Mouse (Mus musculus) midbrain, embryonic 15.5 days (tissue): ENCODE results near the gene Vps13d. TPM values are rescaled to one million over a fixed set of nuclear protein-coding genes. Genes with fewer than 3 reads are reported as not detected.

Experiments
- ATAC-seq: fragments of 200-750 bp; cut with Nextera tagmentation; replicated peaks from 2 replicates; pipeline ENCODE4 v1.8.0; 2017; ENCODE audit warnings: moderate TSS enrichment
- H3K27ac ChIP-seq: fragments of 300-500 bp; sonication (generic); 2 replicates; pipeline ENCODE4 v1.5.1; 2015; ENCODE audit warnings: mild to moderate bottlenecking, inconsistent platforms
- H3K27me3 ChIP-seq: fragments of 300-500 bp; sonication (generic); replicated peaks from 2 replicates; pipeline ENCODE4 v1.6.1; 2015; ENCODE audit warnings: inconsistent platforms
- H3K36me3 ChIP-seq: fragments of 300-500 bp; sonication (generic); replicated peaks from 2 replicates; pipeline ENCODE4 v1.6.1; 2015; ENCODE audit warnings: inconsistent platforms
- H3K4me1 ChIP-seq: fragments of 300-500 bp; sonication (generic); 2 replicates; pipeline ENCODE4 v1.6.1; 2015; ENCODE audit warnings: inconsistent platforms
- H3K4me2 ChIP-seq: fragments of 300-500 bp; sonication (generic); 2 replicates; pipeline ENCODE4 v1.6.1; 2015; ENCODE audit warnings: inconsistent platforms, mild to moderate bottlenecking, moderate library complexity
- H3K4me3 ChIP-seq: fragments of 300-500 bp; sonication (generic); 2 replicates; pipeline ENCODE4 v1.5.1; 2015; ENCODE audit warnings: mild to moderate bottlenecking, inconsistent platforms
- H3K9ac ChIP-seq: fragments of 300-500 bp; sonication (generic); 2 replicates; pipeline ENCODE4 v1.6.1; 2015; ENCODE audit warnings: mild to moderate bottlenecking, inconsistent platforms
- H3K9me3 ChIP-seq: fragments of 300-500 bp; sonication (generic); 2 replicates; pipeline ENCODE4 v1.6.1; 2016; ENCODE audit warnings: inconsistent platforms
- WGBS: fragments of 180-500 bp; shearing (Covaris S2); methylation state at CpG from one replicate; pipeline ENCODE4 v1.1.7; 2015; ENCODE audit warnings: mixed read lengths; 5-methylcytosine and 5-hydroxymethylcytosine counted together
- polyA plus RNA-seq: library from polyadenylated mRNA; unstranded; fragments of >200 nt; fragmentation: Nextera tagmentation; extraction: Ambion mirVana; gene quantifications from 2 replicates; pipeline ENCODE4 v1.2.1, GENCODE M21; 2015

Vps13d gene
- polyA plus RNA-seq, 1 experiment from 2014 or later: 9.6 TPM

DNA sequence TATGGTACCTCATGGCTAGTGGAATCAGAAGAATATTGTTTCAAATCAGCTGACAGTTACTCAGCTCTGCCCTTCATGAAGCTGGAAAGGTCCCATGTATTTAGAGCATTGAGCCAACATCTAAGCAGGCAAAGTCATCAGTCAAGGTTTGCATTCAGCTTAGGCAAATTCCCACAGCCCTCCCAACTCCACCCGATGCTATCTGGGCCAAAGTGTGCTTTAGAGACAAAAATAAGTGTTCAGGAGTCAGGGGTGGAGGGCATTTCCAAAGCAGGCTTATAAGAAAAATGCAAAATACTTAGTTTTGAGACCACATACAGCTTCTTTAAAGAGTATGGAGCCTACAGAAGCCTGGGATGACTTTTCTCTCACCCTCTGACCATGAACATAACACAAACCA is 95.5 kb downstream of the Vps13d start:
- no peak for ATAC-seq
- H3K9me3 ChIP-seq: no peaks in the 10 kb centered on the region
- no peak overlapping the region for H3K9ac ChIP-seq
- peaks cover 34% of the 10 kb centered on the region for H3K36me3 ChIP-seq
- H3K4me3 ChIP-seq: no peak overlapping the region
- H3K27ac ChIP-seq: no peak overlapping the region
- no peaks in the 10 kb centered on the region for H3K4me1 ChIP-seq
- H3K27me3 ChIP-seq: no peaks in the 10 kb centered on the region
- WGBS: 82% methylated on average over 1 of the region's 1 CpGs
- no peak overlapping the region for H3K4me2 ChIP-seq

DNA sequence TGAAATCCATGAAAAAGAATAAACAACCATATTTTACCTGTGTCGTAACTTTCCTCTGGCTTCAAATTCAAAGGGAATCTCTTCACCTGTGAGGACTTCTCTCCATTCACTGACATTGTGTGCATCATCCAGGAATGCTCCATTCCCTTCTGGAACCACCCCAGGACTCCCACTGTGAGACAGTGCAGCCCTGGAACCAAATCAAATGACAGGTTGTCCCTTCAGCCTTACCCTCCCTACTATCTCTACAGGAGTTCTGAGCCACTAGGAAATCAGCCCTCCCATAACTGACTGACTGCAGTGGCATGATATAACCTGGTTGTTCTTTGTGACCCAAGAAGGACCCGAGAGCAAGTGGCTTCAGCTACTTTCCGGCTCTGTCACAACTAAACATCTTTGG is 96.8 kb downstream of the Vps13d start:
- H3K27me3 ChIP-seq: no peaks in the 10 kb centered on the region
- no peak overlapping the region for H3K9ac ChIP-seq
- no peaks in the 10 kb centered on the region for H3K9me3 ChIP-seq
- H3K27ac ChIP-seq: no peak overlapping the region
- no peak for ATAC-seq
- H3K4me3 ChIP-seq: no peak overlapping the region
- 92% methylated on average over 3 of the region's 3 CpGs for WGBS
- H3K36me3 ChIP-seq: peaks cover 40% of the 10 kb centered on the region
- H3K4me2 ChIP-seq: no peak overlapping the region
- no peaks in the 10 kb centered on the region for H3K4me1 ChIP-seq

DNA sequence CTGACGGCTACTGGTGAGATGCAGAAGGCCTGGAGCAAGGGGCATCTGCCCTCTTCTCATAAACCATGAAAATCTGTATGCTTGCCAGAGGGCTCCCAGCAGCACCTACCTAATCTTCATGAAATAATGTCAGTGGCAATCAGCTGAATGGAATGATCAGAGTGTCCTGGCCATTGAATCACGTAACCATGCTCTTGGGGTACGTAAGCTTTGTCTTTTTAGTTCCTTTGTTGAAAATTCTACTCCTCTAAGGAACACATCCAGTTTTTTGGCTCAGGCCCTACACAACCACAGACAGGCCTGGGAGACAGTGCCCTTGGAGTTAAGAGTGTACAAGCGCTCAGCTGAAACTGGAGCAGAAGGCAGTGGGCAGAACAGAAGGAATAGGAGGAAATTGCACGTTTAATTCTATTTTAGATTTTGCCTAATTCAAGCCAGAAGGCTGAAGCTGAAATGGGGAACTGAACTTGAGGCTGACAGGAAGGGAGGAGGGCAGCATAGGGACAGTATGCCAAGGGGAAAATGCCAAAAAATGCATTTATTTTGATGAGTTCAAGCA is 98.2 kb downstream of the Vps13d start:
- no peak for ATAC-seq
- Histone ChIP-seq H3K27me3 (no peaks in the 10 kb centered on the region), H3K4me3 (no peak overlapping the region), H3K4me2 (no peak overlapping the region), H3K9me3 (no peaks in the 10 kb centered on the region), H3K9ac (no peak overlapping the region), H3K27ac (no peak overlapping the region), H3K4me1 (no peaks in the 10 kb centered on the region), H3K36me3 (peaks cover 44% of the 10 kb centered on the region)
- WGBS: 75% methylated on average over 5 of the region's 5 CpGs

DNA sequence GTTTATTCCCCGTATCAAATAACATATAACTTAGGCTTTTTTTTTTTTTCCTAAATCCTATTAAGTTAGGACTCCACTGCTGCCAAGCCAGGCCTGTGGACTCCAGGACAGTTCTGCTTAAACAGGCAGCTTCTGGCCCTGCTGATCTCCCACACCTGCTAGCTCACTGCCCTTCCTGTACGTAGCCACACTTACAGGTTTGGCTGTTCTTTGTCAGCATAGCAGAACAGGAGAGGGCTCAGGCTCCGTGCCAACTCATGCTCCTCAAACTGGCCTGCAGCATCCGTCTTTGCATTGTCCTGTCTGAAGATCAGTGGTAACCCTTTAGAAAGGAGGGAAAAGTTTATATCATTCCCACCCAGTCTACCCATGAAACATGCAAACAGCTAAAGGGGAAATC is 108.3 kb downstream of the Vps13d start:
- Histone ChIP-seq H3K4me3 (no peak overlapping the region), H3K9ac (no peak overlapping the region), H3K4me1 (no peaks in the 10 kb centered on the region), H3K27ac (no peak overlapping the region), H3K36me3 (peaks cover 46% of the 10 kb centered on the region), H3K9me3 (no peaks in the 10 kb centered on the region), H3K4me2 (no peak overlapping the region), H3K27me3 (no peaks in the 10 kb centered on the region)
- no peak for ATAC-seq
- 84% methylated on average over 4 of the region's 4 CpGs for WGBS

- WGBS: 88% methylated on average over 2 of the region's 2 CpGs
- no peak overlapping the region for H3K4me2 ChIP-seq
- no peak for ATAC-seq
- H3K36me3 ChIP-seq: peaks cover 41% of the 10 kb centered on the region
- no peak overlapping the region for H3K4me3 ChIP-seq
- no peaks in the 10 kb centered on the region for H3K9me3 ChIP-seq
- H3K27me3 ChIP-seq: no peaks in the 10 kb centered on the region
- no peaks in the 10 kb centered on the region for H3K4me1 ChIP-seq
- no peak overlapping the region for H3K9ac ChIP-seq
- no peak overlapping the region for H3K27ac ChIP-seq
These were observed 115.5 kb downstream of the Vps13d start for GRCm38 (mm10) chr4:145079324-145079723.

- H3K9ac ChIP-seq: no peak overlapping the region
- no peak for ATAC-seq
- no peak overlapping the region for H3K4me2 ChIP-seq
- no peak overlapping the region for H3K27ac ChIP-seq
- peaks cover 57% of the 10 kb centered on the region for H3K36me3 ChIP-seq
- no peaks in the 10 kb centered on the region for H3K27me3 ChIP-seq
- 91% methylated on average over 2 of the region's 2 CpGs for WGBS
- no peak overlapping the region for H3K4me3 ChIP-seq
- H3K9me3 ChIP-seq: no peaks in the 10 kb centered on the region
- no peaks in the 10 kb centered on the region for H3K4me1 ChIP-seq
These were observed 120.5 kb downstream of the Vps13d start for GRCm38 (mm10) chr4:145074276-145074675.

DNA sequence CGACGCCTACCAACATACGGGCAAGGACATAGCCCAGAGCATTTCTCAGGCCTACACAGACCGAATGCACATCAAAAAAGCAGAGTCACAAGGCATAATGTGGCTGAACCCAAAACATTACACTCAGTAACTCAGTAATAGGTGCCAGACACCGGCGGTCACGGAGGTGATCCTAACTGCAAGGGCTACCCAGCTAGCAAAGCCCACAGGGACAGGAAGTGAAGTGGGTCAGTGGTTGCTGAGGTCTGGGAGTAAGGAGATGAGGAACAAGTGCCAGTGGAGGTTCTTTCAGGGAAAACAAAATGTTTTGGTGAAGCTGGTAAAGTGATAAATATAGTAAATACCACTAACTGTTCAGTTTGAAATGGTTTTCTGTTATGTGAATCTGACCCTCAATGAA is 121.1 kb downstream of the Vps13d start:
- no peak overlapping the region for H3K9ac ChIP-seq
- no peak overlapping the region for H3K4me3 ChIP-seq
- ATAC-seq: no peak
- no peaks in the 10 kb centered on the region for H3K27me3 ChIP-seq
- no peak overlapping the region for H3K4me2 ChIP-seq
- H3K4me1 ChIP-seq: no peaks in the 10 kb centered on the region
- WGBS: 92% methylated on average over 7 of the region's 7 CpGs
- H3K9me3 ChIP-seq: no peaks in the 10 kb centered on the region
- H3K27ac ChIP-seq: no peak overlapping the region
- H3K36me3 ChIP-seq: peaks cover 56% of the 10 kb centered on the region

- Histone ChIP-seq H3K9me3 (no peaks in the 10 kb centered on the region), H3K4me3 (no peak overlapping the region), H3K27ac (no peak overlapping the region), H3K27me3 (no peaks in the 10 kb centered on the region), H3K9ac (no peak overlapping the region), H3K4me2 (no peak overlapping the region), H3K36me3 (peaks cover 50% of the 10 kb centered on the region), H3K4me1 (no peaks in the 10 kb centered on the region)
- WGBS: 92% methylated on average over 7 of the region's 7 CpGs
- ATAC-seq: no peak
These were observed 122.9 kb downstream of the Vps13d start for GRCm38 (mm10) chr4:145071942-145072341.

- Histone ChIP-seq H3K4me3 (no peak overlapping the region), H3K27ac (peak overlapping the region; percentile 53; the same call in 1 of the 2 replicates), H3K4me2 (no peak overlapping the region), H3K4me1 (no peaks in the 10 kb centered on the region), H3K27me3 (no peaks in the 10 kb centered on the region), H3K9ac (no peak overlapping the region), H3K9me3 (no peaks in the 10 kb centered on the region), H3K36me3 (peaks cover 61% of the 10 kb centered on the region)
- 14% methylated on average over 6 of the region's 6 CpGs for WGBS
- peak; percentile 84 for ATAC-seq
These were observed 127.7 kb downstream of the Vps13d start for GRCm38 (mm10) chr4:145067019-145067680.

DNA sequence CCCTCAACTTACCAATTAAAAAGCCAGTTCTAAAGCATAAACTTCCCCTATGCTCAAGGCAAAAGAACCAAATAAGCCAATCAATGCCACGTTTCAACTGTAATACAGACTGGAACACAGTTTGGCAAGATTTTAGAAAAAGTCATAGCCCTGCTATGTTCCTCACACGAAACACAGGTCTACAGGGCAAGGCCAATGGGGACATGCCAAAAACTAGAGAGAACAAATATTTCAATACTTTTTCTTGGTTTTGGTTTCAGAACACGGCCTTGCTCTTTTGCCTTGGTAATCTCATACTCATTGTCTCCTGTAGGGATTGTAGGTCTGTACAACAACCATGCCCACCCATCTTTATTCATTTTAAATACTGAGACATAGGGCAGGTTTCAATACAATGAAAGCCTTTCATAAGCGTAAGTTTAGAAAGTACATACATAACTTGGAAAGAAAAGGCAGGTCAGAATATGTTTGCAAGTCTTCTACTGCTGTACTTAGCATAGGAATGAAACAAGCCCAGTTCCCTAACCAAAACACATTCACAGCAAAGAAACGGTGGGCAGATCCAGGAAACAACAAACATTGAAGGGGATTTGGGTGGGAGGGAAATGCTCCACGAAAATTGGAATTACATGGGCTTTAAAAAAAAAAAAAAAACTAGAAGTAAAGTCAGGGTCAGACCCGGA is 128.3 kb downstream of the Vps13d start:
- Histone ChIP-seq H3K27ac (no peak overlapping the region), H3K4me3 (no peak overlapping the region), H3K36me3 (peaks cover 61% of the 10 kb centered on the region), H3K4me2 (no peak overlapping the region), H3K27me3 (no peaks in the 10 kb centered on the region), H3K9ac (no peak overlapping the region), H3K4me1 (no peaks in the 10 kb centered on the region), H3K9me3 (no peaks in the 10 kb centered on the region)
- ATAC-seq: no peak
- 38% methylated on average over 7 of the region's 7 CpGs for WGBS

DNA sequence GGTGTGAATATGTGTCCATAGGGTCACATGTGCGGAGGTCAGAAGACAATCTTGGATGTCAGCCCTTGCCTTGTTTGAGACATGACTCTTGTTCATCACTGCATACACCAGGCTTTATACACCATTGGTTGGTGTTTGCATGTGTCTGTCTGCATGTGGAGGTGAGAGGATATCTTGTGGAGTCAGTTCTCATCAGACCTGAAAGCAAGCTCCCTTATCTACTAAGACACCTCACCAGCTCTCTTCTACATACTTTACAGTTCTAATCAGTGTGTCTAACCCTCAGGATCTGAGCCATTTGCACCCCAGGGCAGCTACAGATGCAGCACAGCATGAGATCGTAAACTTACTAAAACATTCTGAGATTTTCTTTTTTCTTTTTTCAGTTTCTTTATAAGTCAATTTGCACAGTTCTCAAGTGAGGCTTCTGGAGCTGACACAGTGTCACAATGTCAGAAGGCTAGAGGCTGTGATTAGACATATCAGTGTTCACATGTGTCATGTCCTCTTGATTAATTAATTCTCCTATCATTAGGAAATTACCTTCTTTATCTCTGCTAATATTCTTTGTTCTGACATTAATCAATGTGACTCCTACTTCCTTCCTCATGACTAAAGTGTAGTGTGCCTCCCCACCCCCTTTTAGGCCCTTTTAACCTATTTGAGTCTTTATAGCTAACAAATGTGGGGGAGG is 135.9 kb downstream of the Vps13d start:
- Histone ChIP-seq H3K4me1 (no peaks in the 10 kb centered on the region), H3K27ac (no peak overlapping the region), H3K9ac (no peak overlapping the region), H3K4me2 (no peak overlapping the region), H3K4me3 (no peak overlapping the region), H3K36me3 (peaks cover 55% of the 10 kb centered on the region), H3K9me3 (no peaks in the 10 kb centered on the region), H3K27me3 (no peaks in the 10 kb centered on the region)
- ATAC-seq: no peak
- WGBS: 78% methylated on average over 2 of the region's 2 CpGs

DNA sequence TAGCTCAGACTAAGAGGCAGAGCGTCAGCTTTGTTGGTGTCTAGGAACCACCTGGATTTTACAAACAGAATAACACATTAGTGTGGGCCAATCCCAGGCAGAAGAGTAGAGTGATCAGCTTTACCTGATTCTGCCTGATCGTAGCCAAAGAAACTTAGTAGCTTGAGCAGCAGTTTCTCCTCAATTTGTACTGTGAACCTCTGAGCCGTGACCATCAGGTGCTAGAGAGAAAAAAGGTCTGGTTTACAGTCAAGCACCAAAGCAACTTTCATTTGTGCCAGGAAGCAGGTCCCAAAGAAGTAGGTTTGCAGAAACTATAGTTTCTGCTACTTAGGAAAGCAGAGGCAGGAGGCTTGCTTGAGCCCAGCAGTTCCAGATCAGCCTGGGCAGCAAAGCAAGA is 138.5 kb downstream of the Vps13d start:
- Histone ChIP-seq H3K9ac (no peak overlapping the region), H3K4me3 (no peak overlapping the region), H3K36me3 (peaks cover 39% of the 10 kb centered on the region), H3K4me2 (no peak overlapping the region), H3K27me3 (no peaks in the 10 kb centered on the region), H3K9me3 (no peaks in the 10 kb centered on the region), H3K4me1 (no peaks in the 10 kb centered on the region), H3K27ac (no peak overlapping the region)
- no peak for ATAC-seq
- WGBS: 98% methylated on average over 3 of the region's 3 CpGs
